Mouse (Mus musculus): Measurements from ENCODE around the gene Lmbrd1. TPM values are rescaled to one million over a fixed set of nuclear protein-coding genes. Genes with fewer than 3 reads are reported as not detected.
"Not testable (repeated sequence)": the region's sequence is repeated elsewhere in the genome, so short reads cannot be mapped to it uniquely, and the experiment has no call there.

The Lmbrd1 gene
- polyA plus RNA-seq, 1 experiment from 2014 or later, result 43.8 TPM

DNA sequence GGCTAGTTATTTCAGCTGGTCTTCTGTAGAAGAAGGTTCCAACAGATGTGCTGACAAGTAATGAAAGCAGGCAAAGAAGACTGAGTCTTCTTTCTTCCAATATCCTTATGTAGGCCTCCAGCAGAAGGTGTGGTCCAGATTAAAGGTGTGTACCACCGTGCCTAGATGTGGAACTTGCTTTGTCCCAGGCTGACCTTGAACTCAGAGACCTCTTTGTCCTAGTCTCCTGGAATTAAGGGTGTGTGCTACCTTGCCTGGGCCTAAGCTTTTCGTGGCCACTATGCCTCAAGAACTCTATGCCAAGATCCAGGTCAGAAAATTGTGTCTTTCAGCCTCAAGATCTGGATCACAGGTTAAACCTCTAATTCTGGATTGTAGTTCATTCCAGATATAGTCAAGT, 98.1 kb downstream of the Lmbrd1 start:
- no peak overlapping the region for H3K4me3 ChIP-seq (ENCODE audit: low read depth, low read length)
- H3K4me1 ChIP-seq (ENCODE audit: control insufficient read depth, insufficient read depth, low read length), result no peaks in the 10 kb centered on the region
- H3K9me3 ChIP-seq (ENCODE audit: control insufficient read depth, low read depth, low read length), result no peaks in the 10 kb centered on the region
- H3K36me3 ChIP-seq (ENCODE audit: control insufficient read depth, insufficient read depth, low read length), result no peaks in the 10 kb centered on the region
- 90% methylated on average over 2 of the region's 2 CpGs for WGBS
- H3K4me2 ChIP-seq (replicated peaks; ENCODE audit: low read depth, low read length), result no peak overlapping the region
- no peak overlapping the region for H3K27ac ChIP-seq (ENCODE audit: low read length)
- ATAC-seq (ENCODE audit: insufficient number of reproducible peaks, insufficient read depth, low FRiP score, low read depth), result no peak
- H3K27me3 ChIP-seq (ENCODE audit: control insufficient read depth, insufficient read depth, low read length), result no peaks in the 10 kb centered on the region
- no peak overlapping the region for H3K9ac ChIP-seq (replicated peaks; ENCODE audit: low read depth, low read length)

DNA sequence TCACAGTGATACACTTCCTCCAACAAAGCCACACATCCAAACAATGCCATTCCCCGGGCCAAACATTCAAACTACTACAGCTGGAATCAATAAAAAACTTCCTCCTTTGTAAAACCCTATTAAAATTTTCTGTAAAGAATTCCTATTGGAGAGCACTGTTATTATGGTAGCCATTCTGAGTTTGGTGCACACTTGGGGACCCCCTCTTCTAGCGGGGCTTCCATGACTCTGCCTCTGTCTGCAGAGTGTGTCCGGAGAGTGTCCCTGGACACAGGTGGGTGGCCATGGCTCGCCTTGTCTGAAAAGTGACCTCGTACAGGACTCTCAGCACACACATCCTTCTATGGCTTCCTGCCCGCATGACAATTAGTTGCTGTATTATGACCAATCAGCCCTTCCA, 114.7 kb downstream of the Lmbrd1 start:
- Histone ChIP-seq H3K36me3 (ENCODE audit: control insufficient read depth, insufficient read depth, low read length) (no peaks in the 10 kb centered on the region), H3K4me2 (replicated peaks; ENCODE audit: low read depth, low read length) (no peak overlapping the region), H3K9me3 (ENCODE audit: control insufficient read depth, low read depth, low read length) (no peaks in the 10 kb centered on the region), H3K9ac (replicated peaks; ENCODE audit: low read depth, low read length) (no peak overlapping the region), H3K27me3 (ENCODE audit: control insufficient read depth, insufficient read depth, low read length) (no peaks in the 10 kb centered on the region), H3K4me3 (ENCODE audit: low read depth, low read length) (no peak overlapping the region), H3K4me1 (ENCODE audit: control insufficient read depth, insufficient read depth, low read length) (no peaks in the 10 kb centered on the region), H3K27ac (ENCODE audit: low read length) (no peak overlapping the region)
- 90% methylated on average over 6 of the region's 6 CpGs for WGBS
- ATAC-seq (ENCODE audit: insufficient number of reproducible peaks, insufficient read depth, low FRiP score, low read depth), result no peak

DNA sequence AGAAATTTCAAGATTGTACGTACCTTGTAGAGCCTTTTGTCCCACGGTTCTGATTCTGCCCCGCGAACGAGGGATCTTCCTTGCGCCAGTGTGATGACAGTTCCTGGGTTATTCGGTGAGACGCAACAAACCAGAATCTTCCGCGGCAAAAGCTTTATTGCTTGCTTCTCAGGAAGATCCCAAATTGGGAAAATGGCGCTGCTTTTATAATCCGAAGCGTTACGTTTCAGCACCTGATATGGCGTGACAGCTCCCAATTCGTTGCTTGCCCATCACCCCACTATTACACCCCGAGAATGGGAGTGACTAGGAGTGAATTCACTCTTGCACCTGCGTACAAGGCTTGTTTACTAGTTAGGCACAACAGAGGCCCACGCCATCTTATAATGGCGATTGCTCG, 129.5 kb downstream of the Lmbrd1 start:
- H3K27ac ChIP-seq (ENCODE audit: low read length); H3K36me3 ChIP-seq (ENCODE audit: control insufficient read depth, insufficient read depth, low read length); H3K4me3 ChIP-seq (ENCODE audit: low read depth, low read length); H3K4me1 ChIP-seq (ENCODE audit: control insufficient read depth, insufficient read depth, low read length); H3K4me2 ChIP-seq (replicated peaks; ENCODE audit: low read depth, low read length); H3K9ac ChIP-seq (replicated peaks; ENCODE audit: low read depth, low read length); H3K9me3 ChIP-seq (ENCODE audit: control insufficient read depth, low read depth, low read length); H3K27me3 ChIP-seq (ENCODE audit: control insufficient read depth, insufficient read depth, low read length); ATAC-seq (ENCODE audit: insufficient number of reproducible peaks, insufficient read depth, low FRiP score, low read depth): not testable (repeated sequence)
- WGBS, result 98% methylated on average over 21 of the region's 21 CpGs

Other genes starting within 250 kb of the Lmbrd1 start
- gene Col19a1, start 91.2 kb upstream of the Lmbrd1 start, polyA plus RNA-seq (2014; fragmentation: Nextera tagmentation; extraction: Ambion mirVana), result 3.3 and 4.1 TPM in 2 replicates

Data from stomach, embryonic 14.5 days (tissue).